Mouse (Mus musculus): Measurements from ENCODE around the gene 5730596B20Rik. TPM values are rescaled to one million over a fixed set of nuclear protein-coding genes. Genes with fewer than 3 reads are reported as not detected.

The 5730596B20Rik gene
- polyA plus RNA-seq (2014; fragmentation: Nextera tagmentation; extraction: Ambion mirVana) = 0.99 and 1.4 TPM in 2 replicates

DNA sequence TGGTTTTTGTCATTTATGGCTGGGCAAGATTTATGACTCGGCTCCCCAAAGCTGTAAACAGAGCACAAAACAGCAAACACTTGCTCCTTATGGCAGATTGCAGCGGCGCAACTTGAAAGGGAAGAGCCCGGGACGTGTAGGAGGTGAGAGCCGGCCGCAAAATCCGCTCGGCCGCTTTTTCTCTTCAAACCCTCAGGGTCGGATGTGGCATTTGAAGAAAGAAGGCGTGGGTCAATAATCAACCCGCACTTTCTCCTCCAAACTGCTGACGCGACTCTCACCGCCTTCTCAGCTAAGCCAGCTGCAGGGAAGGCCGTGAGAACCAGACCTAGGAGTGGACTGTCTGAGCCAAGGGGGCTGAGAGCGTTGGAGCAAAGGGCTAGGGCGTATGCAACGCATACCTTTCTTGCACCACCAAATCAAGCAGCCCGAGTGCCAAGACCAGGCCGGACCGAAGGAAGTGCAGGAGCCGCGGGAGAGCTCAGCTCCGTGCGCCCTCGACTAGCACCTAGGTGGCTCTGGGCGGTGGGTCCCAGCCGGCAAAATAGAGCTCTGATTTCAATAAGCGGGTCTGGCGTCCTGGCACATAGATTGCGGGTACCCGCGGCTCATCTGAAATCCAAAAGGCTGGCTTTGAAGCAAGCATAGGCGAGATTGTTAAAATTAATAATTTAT is at the start of gene 5730596B20Rik:
Gene 5730596B20Rik, plus strand, starts transcription at position 438 of the 675 bp plus-strand sequence.
- DNase-seq (ENCODE audit: low spot score) = peak; percentile 80

GRCm38 (mm10) chr6:52137841-52138535 is 39.3 kb upstream of the 5730596B20Rik start:
- Histone ChIP-seq H3K4me1 (ENCODE audit: control insufficient read depth, insufficient read depth, low read length) (no peaks in the 10 kb centered on the region; the same call in 1 of the 2 replicates), H3K36me3 (ENCODE audit: control insufficient read depth, insufficient read depth, low read length) (no peaks in the 10 kb centered on the region), H3K27me3 (ENCODE audit: control insufficient read depth, insufficient read depth, low read length) (no peaks in the 10 kb centered on the region), H3K9ac (ENCODE audit: low read length) (no peak overlapping the region), H3K27ac (replicated peaks; ENCODE audit: low read depth, low read length) (no peak overlapping the region), H3K4me2 (ENCODE audit: low read depth, severe bottlenecking) (no peak overlapping the region), H3K9me3 (ENCODE audit: control insufficient read depth, low read length) (no peaks in the 10 kb centered on the region), H3K4me3 (ENCODE audit: low read depth, low read length) (no peak overlapping the region)
- ATAC-seq (ENCODE audit: insufficient number of reproducible peaks, low FRiP score, low TSS enrichment, low read depth) (no peak), DNase-seq (ENCODE audit: low spot score) (no peak)
- 66% methylated on average over 9 of the region's 9 CpGs for WGBS

More for the DNA sequence above, at the start of gene 5730596B20Rik:
- H3K9ac ChIP-seq (ENCODE audit: low read length) = peak within 1 kb of the TSS; percentile 43
- peaks cover 10% of the 10 kb centered on the region for H3K27me3 ChIP-seq (ENCODE audit: control insufficient read depth, insufficient read depth, low read length)
- WGBS = under 1% methylated on average over 36 of the region's 36 CpGs
- H3K4me2 ChIP-seq (ENCODE audit: low read depth, severe bottlenecking) = peak within 1 kb of the TSS; percentile 61
- H3K4me1 ChIP-seq (ENCODE audit: control insufficient read depth, insufficient read depth, low read length) = peaks cover 64% of the 10 kb centered on the region
- H3K36me3 ChIP-seq (ENCODE audit: control insufficient read depth, insufficient read depth, low read length) = no peaks in the 10 kb centered on the region
- no peak for ATAC-seq (ENCODE audit: insufficient number of reproducible peaks, low FRiP score, low TSS enrichment, low read depth)
- peak within 1 kb of the TSS; percentile 8; the same call in 1 of the 2 replicates for H3K27ac ChIP-seq (replicated peaks; ENCODE audit: low read depth, low read length)
- H3K9me3 ChIP-seq (ENCODE audit: control insufficient read depth, low read length) = no peaks in the 10 kb centered on the region
- peak within 1 kb of the TSS; percentile 42 for H3K4me3 ChIP-seq (ENCODE audit: low read depth, low read length)

DNA sequence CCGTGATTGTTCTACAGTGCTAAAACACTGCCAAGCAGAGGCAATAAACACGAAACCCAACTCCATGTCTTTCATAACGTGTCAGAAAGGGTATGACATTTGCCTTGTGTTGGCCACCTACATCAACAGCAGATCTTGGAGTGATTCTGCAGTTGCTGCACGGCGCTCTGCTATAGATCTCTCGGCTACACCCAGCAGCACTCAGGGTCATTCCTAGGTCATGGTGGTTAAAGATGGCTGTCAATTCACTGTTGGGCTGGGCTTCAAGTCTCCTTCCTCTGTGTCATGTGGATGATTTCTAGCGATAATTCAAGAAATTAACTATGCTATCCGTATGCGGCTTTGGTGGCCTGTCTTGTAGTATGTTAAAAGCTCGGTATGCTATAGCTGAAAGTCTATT is 38.7 kb upstream of the 5730596B20Rik start:
- H3K9me3 ChIP-seq (ENCODE audit: control insufficient read depth, low read length) = no peaks in the 10 kb centered on the region
- no peaks in the 10 kb centered on the region for H3K36me3 ChIP-seq (ENCODE audit: control insufficient read depth, insufficient read depth, low read length)
- no peak overlapping the region for H3K4me3 ChIP-seq (ENCODE audit: low read depth, low read length)
- no peaks in the 10 kb centered on the region; the same call in 1 of the 2 replicates for H3K4me1 ChIP-seq (ENCODE audit: control insufficient read depth, insufficient read depth, low read length)
- DNase-seq (ENCODE audit: low spot score) (no peak), ATAC-seq (ENCODE audit: insufficient number of reproducible peaks, low FRiP score, low TSS enrichment, low read depth) (no peak)
- WGBS = 51% methylated on average over 10 of the region's 10 CpGs
- no peak overlapping the region for H3K4me2 ChIP-seq (ENCODE audit: low read depth, severe bottlenecking)
- no peak overlapping the region for H3K9ac ChIP-seq (ENCODE audit: low read length)
- H3K27me3 ChIP-seq (ENCODE audit: control insufficient read depth, insufficient read depth, low read length) = no peaks in the 10 kb centered on the region
- no peak overlapping the region for H3K27ac ChIP-seq (replicated peaks; ENCODE audit: low read depth, low read length)

- no peak for ATAC-seq (ENCODE audit: insufficient number of reproducible peaks, low FRiP score, low TSS enrichment, low read depth)
- WGBS = 83% methylated on average over 5 of the region's 5 CpGs
- H3K4me1 ChIP-seq (ENCODE audit: control insufficient read depth, insufficient read depth, low read length) = no peaks in the 10 kb centered on the region; the same call in 1 of the 2 replicates
- no peaks in the 10 kb centered on the region for H3K9me3 ChIP-seq (ENCODE audit: control insufficient read depth, low read length)
- no peak overlapping the region for H3K4me3 ChIP-seq (ENCODE audit: low read depth, low read length)
- DNase-seq (ENCODE audit: low spot score) = no peak
- no peak overlapping the region for H3K27ac ChIP-seq (replicated peaks; ENCODE audit: low read depth, low read length)
- no peak overlapping the region for H3K4me2 ChIP-seq (ENCODE audit: low read depth, severe bottlenecking)
- no peaks in the 10 kb centered on the region for H3K27me3 ChIP-seq (ENCODE audit: control insufficient read depth, insufficient read depth, low read length)
- no peak overlapping the region for H3K9ac ChIP-seq (ENCODE audit: low read length)
- H3K36me3 ChIP-seq (ENCODE audit: control insufficient read depth, insufficient read depth, low read length) = no peaks in the 10 kb centered on the region
Measured at GRCm38 (mm10) chr6:52139115-52139514, 38.2 kb upstream of the 5730596B20Rik start.

- Histone ChIP-seq H3K9me3 (ENCODE audit: control insufficient read depth, low read length) (no peaks in the 10 kb centered on the region), H3K27ac (replicated peaks; ENCODE audit: low read depth, low read length) (no peak overlapping the region), H3K4me2 (ENCODE audit: low read depth, severe bottlenecking) (peak overlapping the region; percentile 21; the same call in 1 of the 2 replicates), H3K4me3 (ENCODE audit: low read depth, low read length) (no peak overlapping the region), H3K27me3 (ENCODE audit: control insufficient read depth, insufficient read depth, low read length) (peaks cover 28% of the 10 kb centered on the region), H3K9ac (ENCODE audit: low read length) (no peak overlapping the region), H3K36me3 (ENCODE audit: control insufficient read depth, insufficient read depth, low read length) (no peaks in the 10 kb centered on the region), H3K4me1 (ENCODE audit: control insufficient read depth, insufficient read depth, low read length) (no peaks in the 10 kb centered on the region)
- DNase-seq (ENCODE audit: low spot score) (peak; percentile 69), ATAC-seq (ENCODE audit: insufficient number of reproducible peaks, low FRiP score, low TSS enrichment, low read depth) (no peak; the same call in 1 of the 2 replicates)
- 3% methylated on average over 16 of the region's 16 CpGs for WGBS
Measured at GRCm38 (mm10) chr6:52150401-52150966, 26.8 kb upstream of the 5730596B20Rik start.

GRCm38 (mm10) chr6:52151571-52151970 is 25.7 kb upstream of the 5730596B20Rik start:
- no peak overlapping the region for H3K4me2 ChIP-seq (ENCODE audit: low read depth, severe bottlenecking)
- ATAC-seq (ENCODE audit: insufficient number of reproducible peaks, low FRiP score, low TSS enrichment, low read depth) (no peak), DNase-seq (ENCODE audit: low spot score) (peak; percentile 28)
- H3K9ac ChIP-seq (ENCODE audit: low read length) = no peak overlapping the region
- H3K27me3 ChIP-seq (ENCODE audit: control insufficient read depth, insufficient read depth, low read length) = peaks cover 39% of the 10 kb centered on the region
- H3K9me3 ChIP-seq (ENCODE audit: control insufficient read depth, low read length) = no peaks in the 10 kb centered on the region
- no peaks in the 10 kb centered on the region for H3K36me3 ChIP-seq (ENCODE audit: control insufficient read depth, insufficient read depth, low read length)
- WGBS = 15% methylated on average over 4 of the region's 4 CpGs
- no peak overlapping the region for H3K4me3 ChIP-seq (ENCODE audit: low read depth, low read length)
- H3K4me1 ChIP-seq (ENCODE audit: control insufficient read depth, insufficient read depth, low read length) = no peaks in the 10 kb centered on the region
- no peak overlapping the region for H3K27ac ChIP-seq (replicated peaks; ENCODE audit: low read depth, low read length)

- Histone ChIP-seq H3K4me2 (ENCODE audit: low read depth, severe bottlenecking) (no peak overlapping the region), H3K27me3 (ENCODE audit: control insufficient read depth, insufficient read depth, low read length) (peaks cover 48% of the 10 kb centered on the region), H3K27ac (replicated peaks; ENCODE audit: low read depth, low read length) (no peak overlapping the region), H3K36me3 (ENCODE audit: control insufficient read depth, insufficient read depth, low read length) (no peaks in the 10 kb centered on the region), H3K9ac (ENCODE audit: low read length) (no peak overlapping the region), H3K4me1 (ENCODE audit: control insufficient read depth, insufficient read depth, low read length) (0 out of 2 replicates have a peak, but pooled peaks cover 1% of the 10 kb centered on the region), H3K4me3 (ENCODE audit: low read depth, low read length) (no peak overlapping the region), H3K9me3 (ENCODE audit: control insufficient read depth, low read length) (no peaks in the 10 kb centered on the region)
- DNase-seq (ENCODE audit: low spot score) = peak; percentile 29
- WGBS = 10% methylated on average over 16 of the region's 16 CpGs
- no peak for ATAC-seq (ENCODE audit: insufficient number of reproducible peaks, low FRiP score, low TSS enrichment, low read depth)
Measured at GRCm38 (mm10) chr6:52152226-52153193, 24.8 kb upstream of the 5730596B20Rik start.
